Comparison of ENCODE assay signal across 12 mouse cellular contexts in genomic region chr17:15055925-15056324, GRCm38 (mm10). TPM values are rescaled to one million over a fixed set of nuclear protein-coding genes. Genes with fewer than 3 reads are reported as not detected.
DNase-seq lines count a peak whose midpoint lies in the region; ATAC-seq lines count a peak whose summit lies in the region.
"Had no signal": no experiment of that assay in that cellular context is flagged by ENCODE, and none has a peak within 500 bp of the region (broad histone marks: within the 10 kb centered on the region; RNA-seq: fewer than 3 reads in every experiment).

No protein-coding gene starts in this region.

- intact Hi-C loops in left cerebral cortex, postnatal 4 days (cut with DNase I): no loop called here

- DNase-seq in left cerebral cortex, adult 18-20 months (ENCODE audit: low spot score in 2 of 2): peak; percentile 29 to 38
- no peak for DNase-seq in left cerebral cortex, postnatal 4 days
- peak; percentile 30 for DNase-seq in testis, postnatal 10 days (ENCODE audit: low spot score)
- DNase-seq in testis, postnatal 14 days (ENCODE audit: low spot score): no peak
- peak; percentile 80 to 85 for DNase-seq in layer of hippocampus, adult 8-10 months (ENCODE audit: low spot score in 2 of 2)
- DNase-seq in cerebellum, postnatal 14 days: no peak
- DNase-seq: adrenal gland, adult 8-10 months; cerebellum, postnatal 36 days; kidney, adult 2 months had no signal

- ATAC-seq in megakaryocyte progenitor cell, adult 5-6 weeks (replicated peaks; ENCODE audit: poor library complexity): no peak

RNA-seq across cellular contexts. Expression of gene Gm3448, which starts 14.6 kb away (rescaled TPM):
- 1 to 10 TPM; 7.4 to 7.9 TPM for total RNA-seq in left cerebral cortex, adult 18-20 months (2021)
- total RNA-seq in left cerebral cortex, postnatal 4 days (2021): 1 to 10 TPM; 6.6 to 7.7 TPM
- 10 to 100 TPM in 1 of 4 experiments, 1 to 10 TPM in 3; 7.8 to 10.2 (median 9.7) TPM for total RNA-seq in layer of hippocampus, adult 8-10 months (2022)
- total RNA-seq in megakaryocyte progenitor cell, adult 5-6 weeks (2015): 10.1 and 11.6 TPM in 2 replicates
- total RNA-seq in megakaryocyte progenitor cell, adult 5-6 weeks (2017): 15.4 and 16.3 TPM in 2 replicates

RNA-seq across cellular contexts. Expression of gene Tcte3, which starts 14.6 kb away (rescaled TPM):
- 1 to 10 TPM; 1.1 to 1.5 TPM for total RNA-seq in left cerebral cortex, adult 18-20 months (2021)
- total RNA-seq in left cerebral cortex, postnatal 4 days (2021): 1 to 10 TPM in 1 of 2 experiments, under 1 TPM in 1; 0.79 to 3.2 TPM
- total RNA-seq in layer of hippocampus, adult 8-10 months (2022): 1 to 10 TPM in 2 of 4 experiments, under 1 TPM in 1, not detected in 1; 0.89 to 3.0 (median 1.6) TPM
- total RNA-seq in megakaryocyte progenitor cell, adult 5-6 weeks (2015): 1.0 and 1.9 TPM in 2 replicates
- 0.33 TPM in 1 of 2 replicates, not detected in the other for total RNA-seq in megakaryocyte progenitor cell, adult 5-6 weeks (2017)
- total RNA-seq: gastrocnemius, adult 18-20 months; neutrophil, adult 5-6 weeks had no signal

RNA-seq across cellular contexts. Expression of gene Ermard, which starts 14.9 kb away (rescaled TPM):
- total RNA-seq in left cerebral cortex, adult 18-20 months (2021): 10 to 100 TPM; 46.5 to 53.4 TPM
- 10 to 100 TPM; 56.5 to 58.0 TPM for total RNA-seq in left cerebral cortex, postnatal 4 days (2021)
- 10 to 100 TPM; 66.0 to 96.3 (median 77.0) TPM for total RNA-seq in layer of hippocampus, adult 8-10 months (2022)
- total RNA-seq in megakaryocyte progenitor cell, adult 5-6 weeks (2015): 57.6 and 71.7 TPM in 2 replicates
- total RNA-seq in megakaryocyte progenitor cell, adult 5-6 weeks (2017): 24.2 and 39.0 TPM in 2 replicates

RNA-seq across cellular contexts. Expression of gene Gm3435, which starts 45.9 kb away (rescaled TPM):
- total RNA-seq in left cerebral cortex, adult 18-20 months (2021): 1 to 10 TPM; 3.6 to 5.5 TPM
- 1 to 10 TPM; 3.1 to 3.7 TPM for total RNA-seq in left cerebral cortex, postnatal 4 days (2021)
- 1 to 10 TPM; 5.7 to 7.3 (median 7.0) TPM for total RNA-seq in layer of hippocampus, adult 8-10 months (2022)
- total RNA-seq in megakaryocyte progenitor cell, adult 5-6 weeks (2015): 3.9 and 4.3 TPM in 2 replicates
- total RNA-seq in megakaryocyte progenitor cell, adult 5-6 weeks (2017): 2.0 and 2.9 TPM in 2 replicates

Comparison
In these comparisons a context has a peak if more than half of its experiments do, and no peak if none do; other contexts are left out.
1. DNase-seq: peak in left cerebral cortex, adult 18-20 months (2 of 2), testis, postnatal 10 days (single experiment) and layer of hippocampus, adult 8-10 months (2 of 2); none in left cerebral cortex, postnatal 4 days (single experiment), testis, postnatal 14 days (single experiment) and cerebellum, postnatal 14 days (0 of 2).